Mouse (Mus musculus): Measurements from ENCODE around the gene Ate1. TPM values are rescaled to one million over a fixed set of nuclear protein-coding genes. Genes with fewer than 3 reads are reported as not detected.
"Not testable (repeated sequence)": the region's sequence is repeated elsewhere in the genome, so short reads cannot be mapped to it uniquely, and the experiment has no call there.

The Ate1 gene
- polyA plus RNA-seq, 1 experiment from 2014 or later, result 55.7 TPM

DNA sequence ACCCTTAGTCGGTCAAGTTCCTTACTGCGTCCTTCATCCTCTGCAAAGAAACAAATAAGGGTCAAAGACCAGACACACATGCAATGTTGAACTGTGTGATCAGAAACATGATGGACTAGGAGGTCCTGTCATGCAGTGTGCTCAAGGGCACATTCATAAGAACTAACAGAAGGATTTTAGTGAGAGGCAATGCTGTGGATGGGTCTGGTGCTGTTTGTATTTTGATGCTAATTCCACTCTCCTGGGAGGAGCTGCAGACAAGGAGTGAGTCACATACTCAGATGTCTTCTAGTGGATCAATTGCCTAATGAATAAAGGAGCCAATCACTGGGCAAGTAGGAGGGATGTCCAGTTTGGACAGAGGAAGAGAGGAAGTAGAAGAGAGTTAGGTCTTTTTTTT, 125.5 kb downstream of the Ate1 start:
- Histone ChIP-seq H3K36me3 (ENCODE audit: control insufficient read depth, insufficient read depth, low read length) (no peaks in the 10 kb centered on the region; the same call in 1 of the 2 replicates), H3K27me3 (ENCODE audit: control insufficient read depth, insufficient read depth, low read length) (no peaks in the 10 kb centered on the region), H3K27ac (ENCODE audit: low read length) (no peak overlapping the region), H3K9me3 (replicated peaks; ENCODE audit: control insufficient read depth, low read length) (no peaks in the 10 kb centered on the region), H3K4me3 (replicated peaks; ENCODE audit: low read length) (no peak overlapping the region), H3K9ac (ENCODE audit: low read length) (no peak overlapping the region), H3K4me2 (ENCODE audit: low read depth, low read length) (no peak overlapping the region), H3K4me1 (ENCODE audit: control insufficient read depth, insufficient read depth, low read length) (no peaks in the 10 kb centered on the region)
- whole genome bisulfite sequencing, result 90% methylated on average over 2 of the region's 2 CpGs
- ATAC-seq (ENCODE audit: insufficient read depth, low FRiP score), result no peak

GRCm38 (mm10) chr7:130390060-130390459, 130.1 kb downstream of the Ate1 start:
- not testable (repeated sequence) for H3K4me2 ChIP-seq (ENCODE audit: low read depth, low read length); H3K36me3 ChIP-seq (ENCODE audit: control insufficient read depth, insufficient read depth, low read length); H3K9ac ChIP-seq (ENCODE audit: low read length); ATAC-seq (ENCODE audit: insufficient read depth, low FRiP score); H3K27me3 ChIP-seq (ENCODE audit: control insufficient read depth, insufficient read depth, low read length); H3K4me3 ChIP-seq (replicated peaks; ENCODE audit: low read length); H3K9me3 ChIP-seq (replicated peaks; ENCODE audit: control insufficient read depth, low read length); H3K27ac ChIP-seq (ENCODE audit: low read length); H3K4me1 ChIP-seq (ENCODE audit: control insufficient read depth, insufficient read depth, low read length)
- WGBS, result 90% methylated on average over 1 of the region's 1 CpGs

DNA sequence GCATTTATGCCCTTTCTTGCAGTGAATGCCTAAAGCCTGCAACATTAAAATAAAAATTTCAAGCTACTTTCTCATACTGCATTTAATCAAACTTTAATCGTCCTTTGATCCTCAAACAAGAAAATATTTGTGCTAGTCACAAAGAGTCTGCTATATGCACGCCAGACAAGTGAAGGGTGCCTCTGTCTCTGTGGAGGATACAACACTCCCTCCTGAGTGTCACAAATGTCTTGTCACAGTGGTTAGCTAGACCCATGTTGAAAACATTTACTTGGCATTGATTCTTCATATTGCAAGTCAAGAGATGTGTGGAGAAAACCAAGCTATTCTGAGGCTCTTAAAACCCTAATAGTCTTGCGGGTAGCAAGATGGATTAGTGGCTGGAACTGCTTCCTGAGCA, 133.9 kb downstream of the Ate1 start:
- Histone ChIP-seq H3K9ac (ENCODE audit: low read length) (no peak overlapping the region), H3K27me3 (ENCODE audit: control insufficient read depth, insufficient read depth, low read length) (no peaks in the 10 kb centered on the region), H3K27ac (ENCODE audit: low read length) (no peak overlapping the region), H3K9me3 (replicated peaks; ENCODE audit: control insufficient read depth, low read length) (no peaks in the 10 kb centered on the region), H3K4me3 (replicated peaks; ENCODE audit: low read length) (no peak overlapping the region), H3K4me2 (ENCODE audit: low read depth, low read length) (no peak overlapping the region), H3K4me1 (ENCODE audit: control insufficient read depth, insufficient read depth, low read length) (no peaks in the 10 kb centered on the region), H3K36me3 (ENCODE audit: control insufficient read depth, insufficient read depth, low read length) (no peaks in the 10 kb centered on the region)
- 78% methylated on average over 3 of the region's 3 CpGs for WGBS
- no peak for ATAC-seq (ENCODE audit: insufficient read depth, low FRiP score)

GRCm38 (mm10) chr7:130385732-130386294, 134.4 kb downstream of the Ate1 start:
- no peak overlapping the region for H3K9ac ChIP-seq (ENCODE audit: low read length)
- 90% methylated on average over 8 of the region's 8 CpGs for WGBS
- ATAC-seq (ENCODE audit: insufficient read depth, low FRiP score), result no peak

DNA sequence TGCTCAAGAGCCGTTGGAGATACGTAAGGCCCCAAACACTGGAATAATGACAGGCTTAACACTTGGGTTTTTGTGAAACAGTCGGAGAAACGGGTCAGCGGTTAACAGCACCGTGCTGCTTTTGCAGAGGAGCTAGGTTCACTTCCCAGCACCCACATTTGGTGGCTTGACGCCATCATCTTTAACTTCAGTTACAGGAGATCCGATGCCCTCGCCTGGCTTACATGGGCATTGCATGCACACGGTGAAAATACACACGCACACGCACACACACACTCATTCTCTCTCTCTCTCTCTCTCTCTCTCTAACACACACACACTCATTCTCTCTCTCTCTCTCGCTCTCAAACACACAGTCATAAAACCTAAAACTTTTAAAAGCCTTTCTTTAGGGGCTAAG, 138.0 kb downstream of the Ate1 start:
- H3K27ac ChIP-seq (ENCODE audit: low read length), result no peak overlapping the region
- 95% methylated on average over 13 of the region's 13 CpGs for WGBS
- H3K9ac ChIP-seq (ENCODE audit: low read length), result no peak overlapping the region
- H3K27me3 ChIP-seq (ENCODE audit: control insufficient read depth, insufficient read depth, low read length), result no peaks in the 10 kb centered on the region
- H3K4me3 ChIP-seq (replicated peaks; ENCODE audit: low read length), result no peak overlapping the region
- no peaks in the 10 kb centered on the region for H3K9me3 ChIP-seq (replicated peaks; ENCODE audit: control insufficient read depth, low read length)
- no peaks in the 10 kb centered on the region for H3K36me3 ChIP-seq (ENCODE audit: control insufficient read depth, insufficient read depth, low read length)
- H3K4me2 ChIP-seq (ENCODE audit: low read depth, low read length), result no peak overlapping the region
- ATAC-seq (ENCODE audit: insufficient read depth, low FRiP score), result no peak
- no peaks in the 10 kb centered on the region for H3K4me1 ChIP-seq (ENCODE audit: control insufficient read depth, insufficient read depth, low read length)

More at GRCm38 (mm10) chr7:130385732-130386294, 134.4 kb downstream of the Ate1 start:
- no peak overlapping the region for H3K27ac ChIP-seq (ENCODE audit: low read length)
- H3K36me3 ChIP-seq (ENCODE audit: control insufficient read depth, insufficient read depth, low read length), result no peaks in the 10 kb centered on the region
- H3K27me3 ChIP-seq (ENCODE audit: control insufficient read depth, insufficient read depth, low read length), result no peaks in the 10 kb centered on the region
- no peaks in the 10 kb centered on the region for H3K9me3 ChIP-seq (replicated peaks; ENCODE audit: control insufficient read depth, low read length)
- H3K4me3 ChIP-seq (replicated peaks; ENCODE audit: low read length), result no peak overlapping the region
- no peak overlapping the region for H3K4me2 ChIP-seq (ENCODE audit: low read depth, low read length)
- H3K4me1 ChIP-seq (ENCODE audit: control insufficient read depth, insufficient read depth, low read length), result no peaks in the 10 kb centered on the region

DNA sequence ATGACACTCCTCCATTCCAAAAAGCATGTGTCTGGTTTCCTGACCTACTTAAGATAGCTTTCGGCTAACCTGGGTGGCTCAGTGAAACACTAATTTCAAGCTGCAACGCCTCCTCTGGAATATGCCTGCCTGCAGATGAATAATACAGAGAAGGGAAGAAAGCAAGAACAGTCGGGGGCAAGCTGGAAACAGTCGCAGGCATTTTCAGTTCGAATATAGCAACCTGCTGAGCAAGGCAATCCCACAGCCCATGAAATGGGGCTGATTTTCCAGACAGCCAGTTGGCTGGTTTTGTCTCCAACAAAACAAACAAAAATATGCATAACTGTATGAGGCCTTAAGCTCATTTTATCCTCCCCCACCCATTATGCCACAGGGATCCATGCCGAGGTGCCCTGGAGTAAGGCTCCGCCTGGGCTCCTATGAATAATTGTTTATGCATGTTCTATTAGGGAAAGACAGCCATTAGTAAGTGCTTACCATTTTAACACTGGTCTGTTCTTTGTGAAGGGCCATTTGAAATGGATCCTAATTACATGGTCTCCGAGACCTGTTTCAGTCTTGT, 138.7 kb downstream of the Ate1 start:
- H3K4me2 ChIP-seq (ENCODE audit: low read depth, low read length), result no peak overlapping the region
- no peaks in the 10 kb centered on the region for H3K4me1 ChIP-seq (ENCODE audit: control insufficient read depth, insufficient read depth, low read length)
- 77% methylated on average over 8 of the region's 8 CpGs for WGBS
- H3K27me3 ChIP-seq (ENCODE audit: control insufficient read depth, insufficient read depth, low read length), result no peaks in the 10 kb centered on the region
- H3K27ac ChIP-seq (ENCODE audit: low read length), result no peak overlapping the region
- no peaks in the 10 kb centered on the region for H3K9me3 ChIP-seq (replicated peaks; ENCODE audit: control insufficient read depth, low read length)
- no peaks in the 10 kb centered on the region for H3K36me3 ChIP-seq (ENCODE audit: control insufficient read depth, insufficient read depth, low read length)
- no peak for ATAC-seq (ENCODE audit: insufficient read depth, low FRiP score)
- no peak overlapping the region for H3K9ac ChIP-seq (ENCODE audit: low read length)
- H3K4me3 ChIP-seq (replicated peaks; ENCODE audit: low read length), result no peak overlapping the region

DNA sequence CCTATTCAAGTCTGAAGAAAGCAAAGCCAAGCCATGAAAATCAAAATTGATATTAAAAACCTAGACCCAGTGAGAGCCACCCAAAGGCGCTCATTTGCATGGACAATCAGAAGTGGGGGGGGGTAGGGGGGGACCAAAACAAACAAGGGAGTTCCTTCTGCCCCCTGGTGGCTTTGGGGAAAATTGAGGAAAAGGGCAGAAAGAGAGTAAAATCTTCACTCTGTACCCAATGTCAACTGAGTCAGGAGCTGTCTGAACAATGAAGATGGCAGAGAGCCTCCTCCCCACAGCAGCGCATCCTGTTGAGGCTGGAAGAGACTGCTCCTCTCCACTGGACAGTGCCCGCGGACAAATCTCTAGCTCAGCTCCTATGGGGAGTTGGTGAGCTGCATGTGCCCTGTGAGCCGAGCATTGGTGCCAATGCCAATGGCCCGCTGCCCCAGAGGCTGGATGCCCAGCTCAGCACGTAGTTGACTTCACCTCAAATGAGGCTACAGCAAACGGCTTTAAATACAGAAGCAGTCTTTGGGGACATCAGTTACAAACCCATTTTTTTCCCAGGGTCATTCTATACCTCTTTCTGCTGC, 139.3 kb downstream of the Ate1 start:
- Histone ChIP-seq H3K4me1 (ENCODE audit: control insufficient read depth, insufficient read depth, low read length) (no peaks in the 10 kb centered on the region), H3K27ac (ENCODE audit: low read length) (no peak overlapping the region), H3K36me3 (ENCODE audit: control insufficient read depth, insufficient read depth, low read length) (no peaks in the 10 kb centered on the region), H3K9me3 (replicated peaks; ENCODE audit: control insufficient read depth, low read length) (no peaks in the 10 kb centered on the region), H3K4me3 (replicated peaks; ENCODE audit: low read length) (no peak overlapping the region), H3K9ac (ENCODE audit: low read length) (no peak overlapping the region), H3K4me2 (ENCODE audit: low read depth, low read length) (no peak overlapping the region), H3K27me3 (ENCODE audit: control insufficient read depth, insufficient read depth, low read length) (no peaks in the 10 kb centered on the region)
- 78% methylated on average over 8 of the region's 8 CpGs for whole genome bisulfite sequencing
- ATAC-seq (ENCODE audit: insufficient read depth, low FRiP score), result no peak

DNA sequence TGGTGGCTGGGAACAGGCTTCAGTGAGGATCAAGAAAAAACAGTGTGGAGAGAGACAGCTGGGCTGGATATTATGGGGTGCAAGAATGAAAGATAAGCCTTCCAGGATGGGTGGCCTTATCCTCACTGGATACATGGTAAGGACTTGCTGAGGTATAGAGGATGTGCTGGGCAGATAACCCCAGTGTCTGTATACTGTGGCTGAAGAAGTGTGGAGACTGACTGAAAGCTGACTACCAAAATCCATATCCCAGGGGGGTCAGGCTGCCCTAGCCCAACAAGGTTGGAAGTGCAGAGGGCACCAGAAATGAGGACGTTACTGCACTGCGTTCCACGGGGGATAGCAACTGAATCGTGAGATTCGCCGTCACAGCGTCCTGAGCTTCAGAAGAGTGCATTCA, 139.8 kb downstream of the Ate1 start:
- Histone ChIP-seq H3K27me3 (ENCODE audit: control insufficient read depth, insufficient read depth, low read length) (no peaks in the 10 kb centered on the region), H3K36me3 (ENCODE audit: control insufficient read depth, insufficient read depth, low read length) (no peaks in the 10 kb centered on the region), H3K4me1 (ENCODE audit: control insufficient read depth, insufficient read depth, low read length) (no peaks in the 10 kb centered on the region), H3K4me3 (replicated peaks; ENCODE audit: low read length) (no peak overlapping the region), H3K27ac (ENCODE audit: low read length) (no peak overlapping the region), H3K4me2 (ENCODE audit: low read depth, low read length) (no peak overlapping the region), H3K9ac (ENCODE audit: low read length) (no peak overlapping the region), H3K9me3 (replicated peaks; ENCODE audit: control insufficient read depth, low read length) (no peaks in the 10 kb centered on the region)
- no peak for ATAC-seq (ENCODE audit: insufficient read depth, low FRiP score)
- WGBS, result 97% methylated on average over 7 of the region's 7 CpGs

DNA sequence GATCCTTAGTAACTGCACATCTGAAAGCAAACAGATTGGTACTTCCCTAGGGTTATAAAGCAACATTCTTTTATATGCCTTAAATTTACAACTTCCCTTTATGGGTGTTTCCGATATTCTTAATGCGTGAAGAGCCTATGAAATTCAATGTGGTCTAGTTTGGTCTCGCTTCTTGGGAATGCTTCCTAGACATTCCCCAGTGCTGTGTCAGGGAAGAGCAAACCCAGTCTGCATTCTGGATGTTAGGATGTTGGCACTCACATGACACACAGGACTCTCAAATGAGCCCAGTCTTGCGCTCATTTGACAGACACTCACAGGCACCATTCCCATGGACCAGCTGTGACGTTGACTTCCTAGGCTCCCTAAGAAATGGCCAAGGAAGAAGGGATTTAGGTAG, 140.3 kb downstream of the Ate1 start:
- H3K4me2 ChIP-seq (ENCODE audit: low read depth, low read length), result no peak overlapping the region
- no peak overlapping the region for H3K4me3 ChIP-seq (replicated peaks; ENCODE audit: low read length)
- H3K27me3 ChIP-seq (ENCODE audit: control insufficient read depth, insufficient read depth, low read length), result no peaks in the 10 kb centered on the region
- WGBS, result 92% methylated on average over 5 of the region's 5 CpGs
- no peak overlapping the region for H3K9ac ChIP-seq (ENCODE audit: low read length)
- no peaks in the 10 kb centered on the region for H3K36me3 ChIP-seq (ENCODE audit: control insufficient read depth, insufficient read depth, low read length)
- H3K9me3 ChIP-seq (replicated peaks; ENCODE audit: control insufficient read depth, low read length), result no peaks in the 10 kb centered on the region
- H3K27ac ChIP-seq (ENCODE audit: low read length), result no peak overlapping the region
- no peaks in the 10 kb centered on the region for H3K4me1 ChIP-seq (ENCODE audit: control insufficient read depth, insufficient read depth, low read length)
- ATAC-seq (ENCODE audit: insufficient read depth, low FRiP score), result no peak
